Mouse (Mus musculus): ENCODE data around the gene Sprtn.

The Sprtn gene

GRCm38 (mm10) chr8:124897386-124898250 lies at the start of gene Sprtn, which contains the start of gene Exoc8:
TSS of gene Sprtn (plus strand) at chr8:124897886.
TSS of gene Exoc8 (minus strand) at chr8:124897705.
- DNase-seq (ENCODE audit: low read depth, low spot score) = peak; percentile 96

GRCm38 (mm10) chr8:124853511-124853910 lies 44.2 kb upstream of the Sprtn start:
- no peak for DNase-seq (ENCODE audit: low read depth, low spot score)

GRCm38 (mm10) chr8:124859466-124859865 lies 38.2 kb upstream of the Sprtn start:
- no peak for DNase-seq (ENCODE audit: low read depth, low spot score)

GRCm38 (mm10) chr8:124860188-124860587 lies 37.5 kb upstream of the Sprtn start:
- DNase-seq (ENCODE audit: low read depth, low spot score) = no peak

- peak; percentile 91 for DNase-seq (ENCODE audit: low read depth, low spot score)
These were observed 35.1 kb upstream of the Sprtn start, which contains the start of the genes Gnpat and 2810004N23Rik for GRCm38 (mm10) chr8:124862321-124863162. TSS of gene Gnpat (plus strand) at chr8:124863033. TSS of gene 2810004N23Rik (minus strand) at chr8:124863120.

GRCm38 (mm10) chr8:124863163-124863677 lies 34.5 kb upstream of the Sprtn start:
- no peak for DNase-seq (ENCODE audit: low read depth, low spot score)

GRCm38 (mm10) chr8:124863729-124864128 lies 34.0 kb upstream of the Sprtn start:
- peak; percentile 5 for DNase-seq (ENCODE audit: low read depth, low spot score)

GRCm38 (mm10) chr8:124866669-124867068 lies 31.0 kb upstream of the Sprtn start:
- DNase-seq (ENCODE audit: low read depth, low spot score) = no peak

GRCm38 (mm10) chr8:124867126-124867525 lies 30.6 kb upstream of the Sprtn start:
- DNase-seq (ENCODE audit: low read depth, low spot score) = no peak

- DNase-seq (ENCODE audit: low read depth, low spot score) = no peak
These were observed 28.0 kb upstream of the Sprtn start for GRCm38 (mm10) chr8:124869708-124870107.

- no peak for DNase-seq (ENCODE audit: low read depth, low spot score)
These were observed 26.2 kb upstream of the Sprtn start for GRCm38 (mm10) chr8:124871474-124871873.

GRCm38 (mm10) chr8:124872081-124872480 lies 25.6 kb upstream of the Sprtn start:
- DNase-seq (ENCODE audit: low read depth, low spot score) = no peak

GRCm38 (mm10) chr8:124872690-124873089 lies 25.0 kb upstream of the Sprtn start:
- no peak for DNase-seq (ENCODE audit: low read depth, low spot score)

- no peak for DNase-seq (ENCODE audit: low read depth, low spot score)
These were observed 19.5 kb upstream of the Sprtn start for GRCm38 (mm10) chr8:124878141-124878540.

- DNase-seq (ENCODE audit: low read depth, low spot score) = no peak
These were observed 18.6 kb upstream of the Sprtn start for GRCm38 (mm10) chr8:124878946-124879526.

GRCm38 (mm10) chr8:124888385-124888784 lies 9.3 kb upstream of the Sprtn start:
- no peak for DNase-seq (ENCODE audit: low read depth, low spot score)

GRCm38 (mm10) chr8:124892596-124892995 lies 5.1 kb upstream of the Sprtn start:
- DNase-seq (ENCODE audit: low read depth, low spot score) = peak; percentile 38

GRCm38 (mm10) chr8:124896010-124896631 lies 1.6 kb upstream of the Sprtn start:
- DNase-seq (ENCODE audit: low read depth, low spot score) = no peak

- peak; percentile 54 for DNase-seq (ENCODE audit: low read depth, low spot score)
These were observed 877 bp upstream of the Sprtn start for GRCm38 (mm10) chr8:124896632-124897385.

GRCm38 (mm10) chr8:124898251-124898905 lies 692 bp downstream of the Sprtn start:
- no peak for DNase-seq (ENCODE audit: low read depth, low spot score)

Data from forelimb bud, embryonic 11.5 days (tissue).